Mouse (Mus musculus) right cerebral cortex, postnatal 4 days (tissue): ENCODE results near the gene Slc4a1.
A peak's percentile ranks its signal among the peaks of the same experiment; 100 is the strongest.
"Not testable (repeated sequence)": the region's sequence is repeated elsewhere in the genome, so short reads cannot be mapped to it uniquely, and the experiment has no call there.

ENCODE experiments used
- DNase-seq: peaks from one replicate; pipeline ENCODE4 v3.0.0-alpha.2; 2022

Gene Slc4a1

DNA sequence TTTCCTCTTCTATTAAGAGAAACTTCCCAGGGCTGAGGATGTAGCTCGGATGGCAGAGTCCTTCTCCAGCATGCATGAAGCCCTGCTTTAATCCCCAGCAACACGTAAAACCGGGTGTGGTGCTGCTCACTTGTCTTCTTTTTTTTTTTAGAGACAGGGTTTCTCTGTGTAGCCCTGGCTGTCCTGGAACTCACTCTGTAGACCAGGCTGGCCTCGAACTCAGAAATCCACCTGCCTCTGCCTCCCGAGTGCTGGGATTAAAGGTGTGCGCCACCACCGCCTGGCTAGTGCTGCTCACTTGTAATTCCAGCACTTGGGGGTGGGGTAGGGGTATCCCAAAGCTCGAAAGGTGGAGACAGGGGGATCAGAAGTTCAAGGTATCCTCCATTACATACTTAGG, at the start of gene Slc4a1:
Gene Slc4a1 (minus strand): TSS at position 101 of the 400 bp plus-strand sequence.
- DNase-seq: not testable (repeated sequence)

DNA sequence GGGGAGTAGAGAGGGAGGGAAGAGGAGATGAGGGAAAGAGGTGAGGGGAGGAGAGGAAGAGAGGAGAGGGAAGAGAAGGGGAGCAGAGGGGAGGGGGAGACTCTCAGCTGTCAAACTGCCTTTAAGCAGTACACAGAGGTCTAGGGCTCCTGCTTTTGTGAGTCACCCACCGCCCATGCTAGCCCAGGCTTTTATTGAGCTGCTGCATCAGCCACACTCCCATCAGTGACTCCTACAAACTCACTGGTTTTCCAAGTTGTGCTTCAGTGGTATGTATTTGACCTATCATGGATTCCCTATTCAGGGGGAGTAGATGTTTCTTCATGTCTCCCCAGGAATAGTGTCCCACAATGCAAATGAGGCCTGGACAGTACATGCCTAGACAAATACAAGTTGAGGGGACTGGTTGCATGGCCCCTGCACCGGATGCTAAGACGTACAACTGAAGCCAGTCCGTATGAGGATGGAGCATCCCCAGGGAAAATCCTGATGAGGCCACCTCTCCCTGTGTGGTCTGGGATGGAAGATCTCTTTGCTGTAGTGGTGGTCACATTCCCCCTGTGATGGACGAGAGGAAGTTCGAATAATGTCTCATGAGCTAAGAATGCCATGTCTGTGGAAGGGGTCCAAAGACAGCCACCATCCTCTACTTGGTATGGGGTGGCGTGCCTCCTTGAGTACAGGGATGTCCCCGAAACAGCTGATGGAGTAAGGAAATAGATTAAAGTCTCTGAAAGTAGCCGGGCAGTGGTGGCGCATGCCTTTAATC, 49.2 kb upstream of the Slc4a1 start:
- DNase-seq: no peak

DNA sequence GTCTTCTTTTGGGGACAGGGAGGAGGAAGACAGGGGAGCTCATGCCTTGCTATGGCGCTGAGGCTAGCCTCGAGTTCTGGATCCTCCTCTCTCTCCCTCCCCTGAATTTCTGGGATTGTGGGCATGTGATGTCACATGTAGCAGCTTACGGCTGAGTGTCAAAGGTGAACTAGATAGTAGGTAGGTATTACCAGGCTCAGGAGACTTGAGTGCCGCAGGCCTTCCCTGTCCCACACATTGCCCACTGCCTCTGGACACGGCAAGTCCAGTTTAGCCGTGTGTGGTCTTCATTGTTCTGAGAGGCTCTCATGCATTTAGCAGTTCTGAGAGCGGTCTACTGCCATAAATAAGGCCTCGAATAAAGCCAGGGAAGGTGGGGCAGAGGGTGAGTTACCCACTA, 47.1 kb upstream of the Slc4a1 start:
- DNase-seq: no peak

DNA sequence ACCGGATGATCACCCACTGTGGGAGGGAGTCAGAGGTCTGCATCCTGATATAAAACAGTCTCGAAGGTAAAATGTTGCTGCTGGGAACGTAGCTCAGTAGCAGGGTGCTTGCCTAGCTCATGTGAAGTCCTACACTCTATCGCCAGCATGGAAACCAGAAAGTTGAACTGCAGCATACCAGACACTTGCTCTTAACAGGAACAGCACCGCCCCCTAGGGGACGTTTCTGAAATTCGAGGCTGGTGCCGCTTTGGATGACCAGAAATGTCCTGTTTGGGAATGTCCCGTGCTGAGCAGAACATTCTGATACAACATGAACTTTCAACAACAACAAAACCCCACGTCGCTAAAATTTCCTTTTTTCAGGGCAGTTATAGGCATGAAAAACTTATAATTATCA, 45.7 kb upstream of the Slc4a1 start:
- DNase-seq: peak; percentile 94

DNA sequence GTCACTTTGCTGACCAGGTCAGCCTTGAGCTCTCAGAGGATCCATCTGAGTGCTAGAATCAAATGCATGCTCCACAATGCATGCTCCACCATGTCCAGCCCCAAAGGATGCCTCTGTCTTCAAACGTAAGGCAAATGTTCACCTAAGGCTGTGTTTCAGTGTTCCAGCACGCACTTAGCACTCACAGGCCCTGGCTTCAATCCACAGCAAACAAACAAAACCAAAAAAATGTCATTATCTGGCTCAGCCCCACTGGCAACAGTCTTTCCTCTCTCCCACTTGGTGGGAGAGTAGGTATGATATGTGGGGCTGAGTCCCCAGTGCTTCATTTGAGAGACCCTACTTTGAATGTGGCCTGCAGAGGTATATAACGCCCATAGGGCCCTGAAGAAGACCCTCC, 45.1 kb upstream of the Slc4a1 start:
- no peak for DNase-seq

DNA sequence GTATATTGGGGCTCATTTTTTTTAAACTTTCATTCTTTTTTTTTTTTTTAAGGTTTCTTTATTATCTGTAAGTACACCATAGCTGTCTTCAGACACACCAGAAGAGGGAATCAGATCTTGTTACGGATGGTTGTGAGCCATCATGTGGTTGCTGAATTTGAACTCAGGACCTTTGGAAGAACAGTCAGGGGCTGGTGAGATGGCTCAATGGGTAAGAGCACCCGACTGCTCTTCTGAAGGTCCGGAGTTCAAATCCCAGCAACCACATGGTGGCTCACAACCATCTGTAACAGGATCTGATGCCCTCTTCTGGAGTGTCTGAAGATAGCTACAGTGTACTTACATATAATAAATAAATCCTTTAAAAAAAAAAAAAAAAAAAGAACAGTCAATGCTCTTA, 44.3 kb upstream of the Slc4a1 start:
- not testable (repeated sequence) for DNase-seq

DNA sequence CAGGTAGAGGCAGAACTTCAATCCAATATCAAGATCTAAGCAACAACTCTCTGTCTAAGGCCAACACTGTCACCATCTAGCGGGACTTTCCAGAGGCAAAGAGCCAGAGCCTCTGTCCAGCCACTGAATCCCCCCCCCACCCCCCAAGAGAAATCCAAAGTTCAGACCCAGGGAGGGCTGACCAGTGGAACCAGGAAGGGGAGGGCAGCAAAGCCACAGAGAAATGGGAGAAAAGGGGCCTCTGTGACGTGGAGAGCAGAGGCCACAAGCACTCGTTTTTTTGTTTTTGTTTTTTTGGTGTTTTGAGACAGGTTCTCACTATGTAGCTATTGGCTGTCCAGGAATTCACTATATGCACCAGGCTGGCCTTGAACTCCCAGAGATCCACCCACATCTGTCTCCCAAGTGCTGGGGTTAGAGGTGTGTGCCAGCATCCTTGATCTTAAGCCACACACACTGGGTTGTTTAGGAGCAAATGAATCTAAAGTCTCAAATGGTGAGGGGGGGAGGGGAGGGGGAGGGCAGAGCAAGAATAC, 43.9 kb upstream of the Slc4a1 start:
- DNase-seq: no peak

DNA sequence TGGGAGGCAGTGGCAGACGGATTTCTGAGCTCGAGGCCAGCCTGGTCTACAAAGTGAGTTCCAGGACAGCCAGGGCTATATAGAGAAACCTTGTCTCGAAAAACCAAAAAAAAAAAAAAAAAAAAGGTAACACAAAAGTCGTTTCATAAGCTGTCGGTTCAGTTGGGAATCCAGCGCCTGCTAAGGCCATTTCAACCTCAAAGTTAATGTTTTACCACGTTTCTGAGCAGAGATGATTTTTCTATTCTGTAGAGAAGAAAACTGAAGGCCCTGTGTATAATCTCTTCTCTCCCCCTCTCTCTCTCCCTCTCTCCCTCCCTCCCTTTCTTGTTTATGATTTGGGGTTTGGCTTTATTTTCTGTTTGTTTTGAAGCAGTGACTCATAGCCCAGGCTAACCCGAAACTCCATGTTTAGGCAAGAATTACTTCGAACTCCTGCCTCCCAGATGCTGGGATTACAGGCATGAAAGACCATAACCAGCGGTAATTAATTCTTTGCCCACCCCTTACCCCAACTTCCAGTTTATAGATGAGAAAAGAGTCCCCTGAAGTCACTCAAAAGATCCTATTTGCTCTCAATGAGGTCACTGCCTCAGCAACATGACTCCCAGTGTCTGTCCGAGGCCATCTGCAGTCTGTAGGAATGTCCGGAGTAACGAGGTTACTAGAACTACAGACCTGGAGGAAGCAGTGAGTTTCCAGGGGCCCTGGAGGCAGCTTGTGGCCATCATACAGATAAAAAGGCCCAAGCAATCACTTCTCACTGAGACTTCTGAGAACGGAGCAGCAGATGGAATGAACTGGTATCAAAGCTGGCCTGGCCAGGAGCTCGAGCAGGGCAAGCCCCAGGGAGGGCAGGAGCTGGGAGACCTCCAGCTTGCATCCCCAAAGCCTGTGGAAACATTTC, 43.1 kb upstream of the Slc4a1 start:
- DNase-seq: no peak

DNA sequence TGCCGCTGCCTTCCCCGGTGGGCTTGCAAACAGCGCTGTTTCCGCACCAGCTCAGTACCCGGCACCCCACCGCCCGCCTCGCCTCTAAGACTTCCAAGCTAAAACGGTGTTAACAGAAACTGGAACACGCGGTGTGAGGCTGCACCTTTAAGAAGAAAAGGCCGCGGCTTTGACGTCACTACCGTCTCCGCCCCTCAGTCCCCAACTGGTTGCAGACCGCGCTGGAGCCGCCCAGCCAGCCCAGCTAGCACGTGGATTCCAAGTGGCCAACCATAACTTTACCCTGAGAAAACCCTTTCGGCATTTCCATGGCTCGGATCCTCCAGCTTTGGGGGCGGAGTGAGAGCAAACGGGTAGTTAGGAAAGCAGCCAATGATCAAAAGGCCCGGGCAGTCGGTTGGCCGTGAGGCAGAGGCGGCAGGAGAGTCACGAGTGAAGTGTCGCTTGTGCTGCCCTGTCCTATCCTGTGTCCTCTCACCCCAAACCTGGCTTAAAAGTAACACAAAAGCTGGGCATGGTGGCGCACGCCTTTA, 42.4 kb upstream of the Slc4a1 start:
- DNase-seq: peak; percentile 90

DNA sequence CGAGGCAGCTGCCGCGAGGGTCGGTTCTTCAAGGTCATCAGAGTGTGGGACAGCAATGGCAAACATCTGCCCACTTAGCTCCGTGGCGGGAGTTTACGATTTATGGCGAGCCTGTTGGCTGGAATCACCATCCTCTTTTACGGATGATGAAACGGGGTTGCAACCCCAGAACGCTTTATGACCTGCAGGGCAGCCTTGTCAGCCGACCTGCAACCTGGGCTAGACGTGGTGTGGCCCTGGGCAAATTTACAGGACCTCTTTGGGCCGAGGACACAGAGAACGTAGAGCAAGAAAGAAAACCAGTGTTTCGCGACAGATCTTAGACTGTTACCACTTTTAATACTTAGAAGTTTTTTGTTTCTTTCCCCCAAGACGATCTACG, 41.8 kb upstream of the Slc4a1 start, which contains the start of gene Slc25a39:
Gene Slc25a39 (minus strand): TSS at position 113 of the 382 bp plus-strand sequence.
- DNase-seq: no peak

DNA sequence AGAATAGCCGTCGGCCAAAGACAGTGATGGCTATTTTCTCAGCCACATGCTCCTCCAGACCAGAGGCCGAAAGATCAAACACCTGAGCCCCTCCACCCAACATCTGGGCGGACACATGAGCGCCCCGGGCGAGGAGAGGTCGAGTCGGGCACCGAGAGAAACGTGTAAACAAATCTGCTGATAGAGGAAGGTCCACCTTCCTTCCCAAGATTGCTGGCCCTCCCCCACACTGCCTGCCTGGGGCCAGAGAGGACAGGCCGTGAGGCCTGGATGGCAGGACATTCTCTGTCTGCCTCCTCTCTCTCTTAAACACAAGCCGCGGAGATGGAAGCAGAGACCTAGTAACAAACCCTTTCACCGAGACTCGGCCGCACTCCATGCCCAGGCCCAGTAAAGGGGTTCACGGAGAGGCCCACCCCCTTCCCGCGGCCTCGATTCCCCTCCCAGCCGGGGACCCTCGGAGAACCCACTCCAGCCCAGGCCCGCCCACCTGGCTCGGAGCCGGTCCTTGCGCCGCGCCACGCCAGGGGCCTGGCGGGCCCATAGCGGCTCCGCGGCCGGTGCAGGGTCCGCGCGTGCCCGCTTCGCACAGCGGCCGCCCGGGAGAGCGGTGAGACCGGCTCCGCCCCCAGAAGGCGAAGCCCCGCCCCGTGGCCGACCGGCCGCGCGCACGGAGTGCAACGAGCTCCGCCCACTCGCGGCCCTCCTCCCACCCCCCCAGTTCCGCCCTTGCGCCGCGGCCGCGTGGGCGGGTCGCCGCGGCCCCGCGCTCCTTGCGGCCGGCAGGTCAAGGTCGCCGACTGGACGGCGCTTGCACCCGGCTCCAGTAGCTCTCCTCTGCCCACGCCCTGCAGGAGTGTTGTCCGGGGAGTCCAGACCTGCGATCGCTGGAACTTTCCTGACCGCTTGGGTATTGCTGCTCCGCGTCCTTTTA, 41.2 kb upstream of the Slc4a1 start:
- peak; percentile 88 for DNase-seq

DNA sequence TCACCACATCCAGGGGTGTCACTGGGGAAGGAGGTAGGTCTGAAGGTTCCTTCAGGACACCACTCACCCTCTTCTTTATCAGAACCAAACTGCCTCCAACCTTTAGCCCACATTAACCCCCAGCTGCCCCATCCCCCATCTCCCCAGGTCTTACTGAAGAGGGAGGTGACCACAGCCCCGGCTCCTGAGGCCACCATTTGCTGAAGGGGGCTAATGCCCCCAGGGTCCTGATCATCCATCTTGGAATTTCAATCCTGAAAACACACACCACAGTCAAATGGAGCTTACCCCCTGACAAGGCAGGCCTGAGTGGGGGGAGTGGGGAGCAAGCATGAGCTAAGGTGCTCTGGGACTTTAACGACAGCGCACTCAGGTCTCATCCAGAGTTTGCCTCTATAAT, 40.4 kb upstream of the Slc4a1 start:
- no peak for DNase-seq

DNA sequence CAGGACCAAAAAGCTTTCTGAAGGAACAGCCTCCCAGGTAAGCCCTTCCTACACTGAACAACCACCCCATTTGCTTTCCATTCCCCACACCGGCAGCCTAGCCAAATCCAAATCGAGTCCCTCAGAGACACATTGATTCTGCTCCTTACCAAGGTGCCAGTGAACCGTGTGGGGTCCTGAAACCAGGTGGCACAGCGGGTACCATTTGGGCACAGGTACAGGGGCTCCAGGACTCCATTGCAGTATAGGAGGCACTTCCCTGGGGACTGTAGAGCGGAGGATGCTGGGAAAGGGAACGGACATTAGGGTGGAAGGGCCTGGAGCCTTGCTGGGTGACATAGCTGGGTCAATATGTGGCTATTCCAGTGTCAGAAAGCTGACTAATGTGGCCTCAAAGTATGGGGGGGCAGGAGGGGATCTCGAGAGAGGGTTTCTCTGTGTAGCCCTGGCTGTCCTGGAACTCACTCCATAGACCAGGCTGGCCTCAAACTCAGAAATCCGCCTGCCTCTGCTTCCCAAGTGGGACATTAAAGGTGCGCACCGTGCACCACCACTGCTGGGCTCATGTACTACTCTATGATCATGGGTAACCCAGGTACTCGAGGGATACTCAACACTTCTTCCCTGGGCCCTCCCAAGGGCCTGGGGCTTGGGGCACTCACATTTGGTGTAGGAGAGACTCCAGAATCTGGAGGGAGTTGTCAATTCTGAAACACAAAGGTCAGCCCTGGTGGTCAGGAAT, 39.7 kb upstream of the Slc4a1 start:
- no peak for DNase-seq

DNA sequence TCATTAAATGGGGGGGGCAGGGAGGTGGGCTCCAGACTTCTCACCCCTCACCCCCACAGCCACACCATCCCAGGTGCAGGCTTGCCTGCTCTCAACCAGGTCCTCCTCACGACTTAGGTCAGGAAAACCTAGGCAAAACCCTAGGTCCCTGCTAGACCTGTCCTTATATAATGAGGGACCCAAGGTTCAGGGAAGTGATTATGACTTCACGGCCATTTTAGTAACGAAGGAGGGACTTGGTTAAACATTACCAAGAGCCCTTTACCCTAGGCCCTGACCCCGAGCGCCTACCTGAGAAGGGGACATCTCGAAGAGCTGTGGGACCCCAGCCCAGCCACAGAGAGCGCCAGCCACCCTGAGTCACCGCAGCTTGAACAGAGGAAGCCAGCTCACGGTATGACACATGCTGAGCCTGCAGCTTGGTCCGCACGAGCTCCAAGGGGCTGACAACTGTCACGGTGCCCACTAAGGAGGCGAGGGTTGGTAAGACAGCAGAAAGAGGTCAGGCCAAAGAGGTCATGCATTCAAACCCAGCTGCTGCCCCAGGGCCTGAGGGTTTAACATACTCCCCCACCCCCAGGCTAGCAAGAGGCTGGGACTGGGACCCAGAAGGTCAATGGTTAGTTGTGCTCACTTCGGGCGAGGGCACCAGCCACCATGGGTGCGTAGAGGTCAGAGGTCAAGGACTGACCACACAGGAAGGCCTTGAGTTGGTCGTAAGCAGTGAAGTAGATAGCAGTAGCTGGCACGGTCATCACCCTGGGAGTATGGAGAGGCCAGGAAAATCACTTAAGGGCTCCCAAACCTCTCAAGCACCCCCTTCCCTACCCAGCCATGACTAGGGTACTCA, 38.4 kb upstream of the Slc4a1 start:
- DNase-seq: no peak

DNA sequence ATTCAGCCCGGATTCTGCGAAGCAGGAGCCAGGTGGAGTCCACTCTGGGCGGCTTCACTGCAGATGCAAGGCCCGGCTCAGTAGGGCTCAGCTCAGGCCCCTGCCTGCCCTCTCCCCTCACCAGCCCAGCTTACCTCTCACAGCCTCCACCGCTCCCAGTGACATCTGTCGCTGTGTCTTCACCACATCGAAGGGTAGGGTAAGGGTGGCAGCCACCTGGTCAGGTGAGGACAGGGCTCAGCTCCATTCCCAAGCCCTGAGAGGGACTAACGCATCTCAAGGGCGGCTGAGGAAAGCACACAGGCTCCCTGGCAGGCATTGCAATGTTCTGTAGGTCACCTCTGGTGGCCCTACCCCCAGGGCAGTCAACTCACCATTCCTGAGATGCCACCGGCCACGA, 37.7 kb upstream of the Slc4a1 start:
- no peak for DNase-seq

DNA sequence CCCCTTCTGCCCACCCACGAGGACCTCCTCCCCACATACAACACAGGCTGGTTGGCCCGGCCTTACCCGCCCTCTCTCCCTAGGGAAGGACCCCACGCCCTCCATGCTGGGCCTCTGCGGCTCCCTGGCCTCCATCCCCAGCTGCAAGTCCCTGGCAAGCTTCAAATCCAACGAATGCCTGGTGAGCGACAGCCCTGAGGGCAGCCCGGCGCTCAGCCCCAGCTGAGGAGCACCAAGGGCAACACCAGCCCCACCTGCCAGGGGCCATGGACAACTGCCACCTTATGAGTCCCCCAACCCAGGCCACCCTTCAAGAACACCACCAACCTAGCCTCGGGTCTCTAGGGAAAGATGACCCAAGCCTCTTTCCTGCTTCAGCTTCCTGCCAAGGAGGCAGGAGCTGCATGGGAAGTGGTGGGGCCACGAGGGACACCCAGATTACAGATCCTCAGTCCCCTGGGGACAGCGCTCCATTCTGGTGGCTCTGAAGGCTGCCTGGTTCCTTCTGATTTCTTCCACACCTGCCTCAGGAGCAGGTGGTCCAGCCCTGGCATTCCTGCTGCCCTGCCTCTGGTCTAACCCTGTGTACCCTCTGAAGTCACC, 36.0 kb upstream of the Slc4a1 start:
- peak; percentile 20 for DNase-seq

DNA sequence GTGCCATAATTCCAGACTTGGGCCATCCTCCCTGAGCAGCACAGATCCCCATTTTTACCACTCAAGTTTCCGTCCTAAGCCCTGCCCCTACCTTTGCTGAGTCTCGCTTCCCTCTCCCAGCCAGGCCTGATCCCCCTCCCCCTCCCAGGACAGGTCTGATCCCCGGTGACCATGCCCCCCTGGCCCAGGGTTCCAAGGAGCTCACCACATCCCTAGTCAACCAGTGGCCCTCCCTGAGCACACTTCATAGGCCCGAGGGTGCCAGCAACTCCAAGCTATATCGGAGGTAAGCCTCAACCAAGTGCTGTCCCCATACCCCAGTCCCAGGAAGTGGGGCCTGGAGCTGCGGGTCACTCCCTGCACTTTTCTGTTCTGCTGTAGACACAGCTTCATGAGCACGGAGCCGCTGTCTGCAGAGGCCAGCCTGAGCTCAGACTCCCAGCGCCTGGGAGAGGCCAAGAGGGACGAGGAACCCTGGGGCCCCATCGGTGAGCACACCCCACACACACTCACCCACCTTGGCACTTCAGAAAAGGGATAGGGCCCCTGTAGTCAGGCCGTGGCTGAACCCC, 34.6 kb upstream of the Slc4a1 start:
- DNase-seq: no peak

DNA sequence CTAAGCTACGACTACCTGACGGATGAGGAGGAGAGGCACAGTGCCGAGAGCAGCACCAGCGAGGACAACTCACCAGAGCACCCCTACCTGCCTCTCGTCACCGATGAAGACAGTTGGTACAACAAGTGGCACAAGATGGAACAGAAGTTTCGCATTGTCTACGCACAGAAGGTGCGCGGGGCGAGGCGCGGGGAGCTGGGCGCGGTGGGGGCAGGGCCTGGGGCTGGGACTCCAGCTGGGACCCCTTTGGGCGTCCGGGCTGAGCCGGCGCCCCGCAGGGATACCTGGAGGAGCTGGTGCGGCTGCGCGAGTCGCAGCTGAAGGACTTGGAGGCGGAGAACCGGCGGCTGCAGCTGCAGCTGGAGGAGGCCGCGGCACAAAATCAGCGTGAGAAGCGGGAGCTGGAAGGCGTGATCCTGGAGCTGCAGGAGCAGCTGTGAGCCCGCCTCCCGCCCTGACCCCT, 33.6 kb upstream of the Slc4a1 start:
- DNase-seq: peak; percentile 16

DNA sequence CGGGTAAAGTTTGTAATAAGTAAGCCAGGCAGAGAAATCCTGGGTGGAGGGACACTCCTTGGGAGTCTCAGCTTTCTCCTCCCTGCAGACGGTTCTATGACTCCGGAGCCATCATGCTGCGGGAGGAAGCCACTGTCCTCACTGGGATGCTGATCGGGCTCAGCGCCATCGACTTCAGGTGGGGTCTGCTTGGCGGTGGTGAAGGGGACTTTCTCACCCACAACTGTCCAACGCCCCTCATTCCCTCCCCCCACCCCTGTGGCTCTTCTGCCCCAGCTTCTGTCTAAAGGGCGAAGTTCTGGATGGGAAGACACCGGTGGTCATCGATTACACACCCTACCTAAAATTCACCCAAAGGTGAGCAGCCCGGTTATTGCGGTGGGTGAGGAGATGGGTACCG, 33.1 kb upstream of the Slc4a1 start:
- DNase-seq: no peak
